Mouse (Mus musculus): ENCODE data around the gene Snrnp40. TPM values are rescaled to one million over a fixed set of nuclear protein-coding genes. Genes with fewer than 3 reads are reported as not detected.

The Snrnp40 gene
- polyA plus RNA-seq (2012; rRNA removed) = 41.8 and 52.8 TPM in 2 replicates

DNA sequence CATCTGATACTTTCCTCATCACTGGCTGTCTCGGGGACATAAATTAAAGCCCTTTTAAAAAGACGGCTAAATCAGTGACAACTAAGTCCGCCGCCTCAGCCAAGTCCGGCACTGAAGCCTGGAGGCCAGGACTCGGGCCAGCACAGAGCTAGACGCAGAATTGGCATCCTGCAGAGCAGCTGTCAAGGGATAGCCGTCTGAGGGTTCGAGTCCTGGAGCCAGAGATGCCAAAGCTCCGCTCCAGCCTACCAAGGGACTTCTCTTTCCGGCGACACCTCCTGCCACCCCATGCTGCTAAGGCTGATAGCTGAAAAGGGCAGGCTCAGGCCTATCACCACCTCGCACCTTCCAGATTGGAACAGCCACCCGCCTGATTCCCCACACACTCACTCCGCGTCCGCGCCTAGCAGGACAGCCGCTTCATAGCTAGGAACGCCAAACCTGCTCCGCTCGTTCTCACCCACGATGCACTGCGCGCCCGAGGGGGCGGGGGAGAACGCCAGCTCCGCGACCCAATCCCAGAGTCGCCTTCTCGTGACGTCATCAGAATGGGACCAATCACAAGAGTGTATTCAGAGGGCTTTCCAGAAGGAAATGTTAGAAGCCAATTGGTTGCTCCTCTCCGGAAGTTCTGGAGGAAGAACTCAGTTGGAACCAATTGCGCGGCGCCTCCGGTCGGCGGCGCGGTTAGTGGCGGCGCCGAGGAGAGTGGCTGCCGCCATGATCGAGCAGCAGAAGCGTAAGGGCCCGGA lies at the start of gene Snrnp40, which contains the start of gene Zcchc17:
TSS of gene Snrnp40 (plus strand) at position 647 of the 752 bp plus-strand sequence.
TSS of gene Zcchc17 (minus strand) at position 458 of the 752 bp plus-strand sequence.

Other genes starting within 250 kb of the Snrnp40 start
- gene Hcrtr1, start 220.8 kb upstream of the Snrnp40 start, polyA plus RNA-seq (2012; rRNA removed) = 1.1 and 2.0 TPM in 2 replicates
- gene Tinagl1, start 185.0 kb upstream of the Snrnp40 start, polyA plus RNA-seq (2012; rRNA removed) = 120 and 135 TPM in 2 replicates
- not detected in 2 replicates for gene Gm853, start 137.7 kb upstream of the Snrnp40 start, polyA plus RNA-seq (2012; rRNA removed)
- gene Serinc2, start 80.9 kb upstream of the Snrnp40 start, polyA plus RNA-seq (2012; rRNA removed) = 40.8 and 41.5 TPM in 2 replicates
- gene Fabp3, start 51.5 kb upstream of the Snrnp40 start, polyA plus RNA-seq (2012; rRNA removed) = 79.3 and 94.3 TPM in 2 replicates
- gene Gm10570, start 51.5 kb upstream of the Snrnp40 start, polyA plus RNA-seq (2012; rRNA removed) = not detected in 2 replicates
- gene Zcchc17, start 189 bp upstream of the Snrnp40 start, polyA plus RNA-seq (2012; rRNA removed) = 24.8 and 26.9 TPM in 2 replicates
- gene Nkain1, start 214.0 kb downstream of the Snrnp40 start, polyA plus RNA-seq (2012; rRNA removed) = 30.6 and 36.7 TPM in 2 replicates

All from ovary, adult 2 months (tissue).